Mouse (Mus musculus): ENCODE results near the gene Krtap10-10.

Gene Krtap10-10

GRCm38 (mm10) chr10:77867546-77867945 lies 31.8 kb downstream of the Krtap10-10 start:
- DNase-seq (ENCODE audit: low spot score in 2 of 2), result no peak

GRCm38 (mm10) chr10:77869651-77870050 lies 33.9 kb downstream of the Krtap10-10 start:
- DNase-seq (ENCODE audit: low spot score in 2 of 2), result no peak

DNA sequence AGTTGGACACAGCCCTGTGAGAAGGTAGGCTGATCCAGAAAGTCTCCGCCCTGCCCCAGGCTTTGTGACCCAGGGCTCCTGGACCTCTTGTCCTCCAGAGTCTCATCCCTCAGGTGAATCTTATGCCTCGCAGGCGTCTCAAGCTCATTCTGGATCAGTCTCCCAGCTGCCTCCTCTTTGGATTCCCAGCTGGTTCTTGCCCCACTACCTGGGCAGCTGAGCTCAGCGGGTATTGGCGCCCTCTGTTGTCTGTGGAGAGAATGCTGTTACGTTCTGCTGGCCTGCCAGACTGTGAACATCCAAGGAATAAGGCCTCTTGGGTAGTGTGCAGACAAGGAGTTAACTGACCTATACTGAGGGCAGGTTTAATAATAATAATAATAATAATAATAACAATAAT lies 43.2 kb downstream of the Krtap10-10 start:
- DNase-seq (ENCODE audit: low spot score in 2 of 2), result no peak

DNA sequence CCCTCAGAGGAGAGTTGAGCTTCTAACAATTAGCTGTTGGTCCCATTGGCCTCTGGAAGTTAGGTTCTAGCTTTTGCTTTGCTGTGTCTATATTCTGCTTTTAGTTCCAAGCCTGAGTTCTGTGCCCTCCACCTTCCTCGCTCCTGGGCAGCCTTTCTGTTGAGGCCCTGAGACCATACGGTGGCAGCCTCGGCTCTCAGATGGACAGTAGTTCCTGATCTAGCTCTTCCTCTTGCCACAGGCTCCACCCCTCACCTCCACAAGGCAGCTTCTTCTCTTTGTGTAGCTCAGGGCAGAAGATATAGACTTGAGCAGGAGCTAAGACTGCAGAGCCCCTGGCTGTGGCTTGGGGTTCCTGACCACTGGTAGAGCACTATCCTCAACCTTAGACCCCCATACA lies 44.6 kb downstream of the Krtap10-10 start:
- DNase-seq (ENCODE audit: low spot score in 2 of 2), result no peak

- no peak for DNase-seq (ENCODE audit: low spot score in 2 of 2)
These were observed 46.8 kb downstream of the Krtap10-10 start for GRCm38 (mm10) chr10:77882553-77882952.

DNA sequence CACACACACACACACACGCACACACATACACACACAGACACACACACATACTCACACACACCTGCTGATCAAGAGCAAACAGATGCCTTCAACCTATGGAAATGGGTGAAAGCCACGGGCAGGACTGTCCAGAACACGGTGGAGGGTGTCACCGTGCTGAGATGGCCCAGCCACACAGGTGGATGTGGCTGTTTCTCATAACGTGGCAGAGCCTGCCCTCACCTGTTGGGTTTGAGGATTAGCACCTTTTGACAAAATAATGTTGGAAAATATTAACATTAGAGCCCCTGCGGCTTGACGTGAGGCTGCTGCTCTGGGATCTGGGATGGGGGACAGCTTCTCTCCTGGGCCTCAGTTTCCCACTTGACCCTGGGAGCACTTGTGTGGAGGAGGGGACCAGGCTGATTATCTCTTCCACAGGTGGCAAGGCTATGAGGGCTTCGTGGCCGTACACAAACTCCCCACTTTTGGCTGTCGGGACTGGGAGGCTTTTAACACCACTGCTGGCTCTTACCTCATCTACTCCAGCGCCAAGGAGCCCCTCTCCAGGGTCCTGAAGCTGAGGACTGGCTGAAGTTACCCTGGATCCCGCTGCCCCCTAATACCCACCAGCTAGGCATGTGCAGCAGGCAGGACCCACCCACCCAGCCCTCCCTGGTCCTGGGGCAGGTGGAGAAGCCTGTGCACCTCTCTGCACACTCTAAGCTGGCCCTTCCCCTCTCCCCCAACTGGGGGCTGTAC lies 50.4 kb downstream of the Krtap10-10 start:
- no peak for DNase-seq (ENCODE audit: low spot score in 2 of 2)

Measured in right cerebral cortex, postnatal 36 days (tissue).